Mouse (Mus musculus): ENCODE measurements around the gene Stfa2.
"Not testable (repeated sequence)": the region's sequence is repeated elsewhere in the genome, so short reads cannot be mapped to it uniquely, and the experiment has no call there.

Stfa2 gene

DNA sequence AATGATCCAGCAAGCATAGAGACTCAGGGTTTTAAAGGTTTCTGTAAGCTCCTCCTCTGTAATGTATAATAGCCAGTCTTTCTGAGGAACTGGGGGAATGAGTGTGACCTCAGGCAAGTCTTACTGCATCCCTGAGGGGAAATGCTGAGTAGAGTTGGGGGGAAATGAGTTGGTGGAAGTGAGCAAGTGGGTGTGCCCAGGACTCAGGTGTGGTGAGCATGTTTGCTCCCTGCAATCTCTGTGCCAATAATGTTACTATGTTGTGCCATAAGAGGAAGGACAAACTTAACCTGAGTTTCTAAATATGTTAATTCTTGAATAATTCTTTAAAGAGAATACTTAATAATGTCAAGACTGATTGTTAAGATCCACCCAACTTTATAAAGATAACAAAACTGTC is at the start of gene Stfa2:
Gene Stfa2 (minus strand): TSS at position 101 of the 400 bp plus-strand sequence.
- DNase-seq, result no peak

DNA sequence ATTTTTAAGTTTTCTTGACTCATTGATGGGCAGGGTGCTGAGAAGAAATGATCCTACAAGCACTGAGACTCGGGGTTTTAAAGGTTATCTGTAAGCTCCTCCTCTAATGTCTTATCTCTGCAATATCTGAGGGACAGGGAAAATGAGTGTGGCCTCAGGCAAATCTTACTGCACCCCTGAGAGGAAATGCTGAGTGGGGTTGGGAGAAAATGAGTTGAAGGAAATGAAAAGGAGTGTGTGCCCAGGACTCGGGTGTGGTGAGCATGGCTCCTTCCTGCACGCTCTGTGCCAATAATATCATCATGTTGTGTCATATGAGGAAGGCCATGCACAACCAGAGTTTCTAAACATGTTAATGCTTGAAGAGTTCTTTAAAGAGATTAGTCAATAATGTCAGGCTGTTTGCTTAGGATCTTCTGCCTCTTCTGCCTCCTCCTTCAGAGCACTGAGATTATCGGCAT is 47.1 kb upstream of the Stfa2 start, which contains the start of gene Stfa3:
Gene Stfa3 (minus strand): TSS at position 51 of the 461 bp plus-strand sequence.
- no peak for DNase-seq

DNA sequence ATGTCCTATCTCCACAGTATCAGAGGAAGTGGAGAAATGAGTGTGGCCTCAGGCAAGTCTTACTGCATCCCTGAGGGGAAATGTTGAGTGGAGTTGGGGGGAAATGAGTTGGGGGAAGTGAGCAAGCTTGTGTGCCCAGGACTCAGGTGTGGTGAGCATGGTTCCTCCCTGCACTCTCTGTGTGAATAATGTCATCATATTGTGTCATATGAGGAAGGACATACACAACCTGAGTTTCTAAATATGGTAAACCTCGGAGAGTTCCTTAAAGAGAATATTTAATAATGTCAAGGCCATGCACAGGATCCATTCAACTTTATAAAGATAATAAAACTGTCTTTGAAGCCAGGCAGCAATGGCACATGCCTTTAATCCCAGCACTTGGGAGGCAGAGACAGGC is 12.7 kb upstream of the Stfa2 start:
- not testable (repeated sequence) for DNase-seq

DNA sequence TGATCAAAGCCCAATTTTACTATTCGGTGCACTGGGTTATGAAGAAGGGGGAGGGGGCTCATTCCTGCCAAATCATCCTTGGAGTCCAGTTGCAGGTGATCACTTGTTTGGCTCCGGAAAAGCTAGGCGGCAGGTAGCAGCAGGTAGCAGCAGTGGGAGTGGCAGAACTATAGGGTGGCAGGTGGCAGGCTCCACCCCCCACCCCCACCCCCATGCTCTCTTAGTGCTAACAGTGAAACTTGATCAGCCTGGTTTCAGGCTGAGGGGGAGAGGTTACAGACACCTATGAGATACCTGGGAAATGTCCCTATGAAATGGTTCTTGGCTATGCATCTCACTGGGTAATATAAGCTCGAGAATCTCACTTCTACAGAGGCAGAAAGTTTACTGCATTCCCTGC is 19.2 kb downstream of the Stfa2 start:
- DNase-seq, result no peak

DNA sequence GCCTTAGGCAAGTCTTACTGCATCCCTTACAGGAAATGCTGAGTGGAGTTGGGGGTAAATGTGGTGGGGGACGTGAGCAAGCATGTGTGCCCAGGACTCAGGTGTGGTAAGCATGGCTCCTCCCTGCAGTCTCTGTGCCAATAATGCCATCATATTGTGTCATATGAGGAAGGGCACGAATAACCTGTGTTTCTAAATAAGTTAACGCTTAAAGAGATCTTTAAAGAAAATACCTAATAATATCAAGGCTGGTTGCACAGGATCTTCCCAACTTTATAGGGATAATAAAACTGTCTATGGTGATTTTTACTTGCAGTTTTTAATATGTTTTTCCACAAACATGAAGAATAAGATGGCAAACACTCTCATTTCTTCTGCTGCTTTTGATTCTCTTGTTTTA is 40.6 kb downstream of the Stfa2 start, which contains the start of gene BC100530:
Gene BC100530 (minus strand): TSS at position 101 of the 400 bp plus-strand sequence.
- DNase-seq, result not testable (repeated sequence)
